Comparison of ENCODE assay signal across 8 mouse cellular contexts in genomic region chr2:60283751-60284466, GRCm38 (mm10). TPM values are rescaled to one million over a fixed set of nuclear protein-coding genes. Genes with fewer than 3 reads are reported as not detected.
A peak's percentile ranks its signal among the peaks of the same experiment; 100 is the strongest.
DNase-seq lines count a peak whose midpoint lies in the region; ATAC-seq and TF ChIP-seq lines count a peak whose summit lies in the region.

No protein-coding gene starts in this region.

- peaks cover 0 to 15% of the 10 kb centered on the region in 2 experiments; a peak in 2 of 4 replicates for H3K36me3 ChIP-seq in MEL (ENCODE audit: control insufficient read depth in 1 of 2, insufficient read depth in 2 of 2, low read length in 2 of 2)
- no peaks in the 10 kb centered on the region for H3K36me3 ChIP-seq in hindbrain, embryonic 11.5 days (ENCODE audit: control insufficient read depth, insufficient read depth, low read length)
- H3K36me3 ChIP-seq in lung, embryonic 14.5 days (ENCODE audit: insufficient read depth), result no peaks in the 10 kb centered on the region
- no peaks in the 10 kb centered on the region for H3K36me3 ChIP-seq in neural tube, embryonic 15.5 days

- H3K79me2 ChIP-seq in MEL (ENCODE audit: control insufficient read depth, insufficient read depth, low read length, poor library complexity), result no peaks in the 10 kb centered on the region

- peak; percentile 86 for ATAC-seq in hindbrain, embryonic 11.5 days (ENCODE audit: low FRiP score)
- ATAC-seq in lung, embryonic 14.5 days (ENCODE audit: insufficient read depth), result peak; percentile 97
- ATAC-seq in neural tube, embryonic 15.5 days (ENCODE audit: low FRiP score), result peak; percentile 87

- peak overlapping the region; percentile 55 to 57 for H3K4me3 ChIP-seq in MEL (ENCODE audit: control insufficient read depth in 1 of 2, insufficient read depth in 1 of 2, low read depth in 2 of 2, low read length in 2 of 2)
- H3K4me3 ChIP-seq in hindbrain, embryonic 11.5 days (ENCODE audit: low read depth, low read length), result peak overlapping the region; percentile 36
- peak overlapping the region; percentile 49 for H3K4me3 ChIP-seq in lung, embryonic 14.5 days (ENCODE audit: low read depth, low read length)
- H3K4me3 ChIP-seq in neural tube, embryonic 15.5 days (replicated peaks), result peak overlapping the region; percentile 46

- no peak for TF ChIP-seq RAD21 in MEL (IDR thresholded peaks at IDR 0.05; ENCODE audit: low read depth, low read length)

- H3K9me3 ChIP-seq in MEL (replicated peaks; ENCODE audit: insufficient read depth, low read length), result no peaks in the 10 kb centered on the region
- H3K9me3 ChIP-seq in hindbrain, embryonic 11.5 days (ENCODE audit: control insufficient read depth, low read length), result no peaks in the 10 kb centered on the region
- no peaks in the 10 kb centered on the region for H3K9me3 ChIP-seq in lung, embryonic 14.5 days (ENCODE audit: low read depth, low read length)
- H3K9me3 ChIP-seq in neural tube, embryonic 15.5 days (replicated peaks), result no peaks in the 10 kb centered on the region

- H3K4me1 ChIP-seq in MEL (ENCODE audit: control insufficient read depth in 1 of 2, insufficient read depth in 2 of 2, low read length in 2 of 2), result peaks cover 0 to 23% of the 10 kb centered on the region in 2 experiments; a peak in 2 of 4 replicates
- no peaks in the 10 kb centered on the region for H3K4me1 ChIP-seq in hindbrain, embryonic 11.5 days (replicated peaks; ENCODE audit: control insufficient read depth, insufficient read depth, low read length)
- 0 out of 2 replicates have a peak, but pooled peaks cover 5% of the 10 kb centered on the region for H3K4me1 ChIP-seq in lung, embryonic 14.5 days (ENCODE audit: insufficient read depth)
- peaks cover 15% of the 10 kb centered on the region for H3K4me1 ChIP-seq in neural tube, embryonic 15.5 days

- no peak for TF ChIP-seq CTCF in MEL (IDR thresholded peaks at IDR 0.05 in 2 of 3, conservative IDR thresholded peaks at IDR 0.05 in 1 of 3; ENCODE audit: control insufficient read depth in 1 of 3, insufficient read depth in 1 of 3, low read depth in 2 of 3, low read length in 3 of 3, poor library complexity in 1 of 3, severe bottlenecking in 1 of 3)
- no peak for TF ChIP-seq CTCF in lung, embryonic 14.5 days (IDR thresholded peaks at IDR 0.05; ENCODE audit: low read depth)

- TF ChIP-seq EP300 in MEL (IDR thresholded peaks at IDR 0.05; ENCODE audit: low read depth in 1 of 2, low read length in 2 of 2), result no peak

- 3% methylated on average over 42 of the region's 42 CpGs for WGBS in hindbrain, embryonic 11.5 days
- WGBS in lung, embryonic 14.5 days, result under 1% methylated on average over 42 of the region's 42 CpGs
- 1% methylated on average over 42 of the region's 42 CpGs for WGBS in neural tube, embryonic 15.5 days

- TF ChIP-seq POLR2A in MEL (IDR thresholded peaks at IDR 0.05; ENCODE audit: control insufficient read depth in 1 of 2, insufficient read depth in 1 of 2, low read depth in 1 of 2, low read length in 2 of 2, poor library complexity in 1 of 2), result no peak

- peak overlapping the region; percentile 56 for H3K9ac ChIP-seq in MEL (ENCODE audit: control insufficient read depth, low read depth, low read length, poor library complexity, severe bottlenecking)
- peak overlapping the region; percentile 49 for H3K9ac ChIP-seq in hindbrain, embryonic 11.5 days (ENCODE audit: low read depth, low read length)
- peak overlapping the region; percentile 62 for H3K9ac ChIP-seq in lung, embryonic 14.5 days
- H3K9ac ChIP-seq in neural tube, embryonic 15.5 days (replicated peaks), result peak overlapping the region; percentile 46

- H3K4me2 ChIP-seq in hindbrain, embryonic 11.5 days (replicated peaks; ENCODE audit: low read depth, low read length), result peak overlapping the region; percentile 84
- H3K4me2 ChIP-seq in lung, embryonic 14.5 days, result peak overlapping the region; percentile 96
- peak overlapping the region; percentile 96 for H3K4me2 ChIP-seq in neural tube, embryonic 15.5 days

- DNase-seq in MEL (ENCODE audit: low read depth, low spot score), result peak; percentile 58
- peak; percentile 12 for DNase-seq in cerebellum, adult 9-11 months
- DNase-seq in frontal cortex, postnatal 14 days (ENCODE audit: low spot score in 2 of 2), result peak; percentile 33 to 55
- DNase-seq in hindbrain, embryonic 11.5 days (ENCODE audit: low spot score), result peak; percentile 60
- DNase-seq in layer of hippocampus, adult 9-11 months, result peak; percentile 62
- DNase-seq in lung, embryonic 14.5 days, result peak; percentile 82
- DNase-seq in testis, postnatal 14 days (ENCODE audit: low spot score), result peak; percentile 85

- H3K27ac ChIP-seq in MEL (ENCODE audit: control insufficient read depth, low read depth, low read length), result no peak overlapping the region
- no peak overlapping the region for H3K27ac ChIP-seq in hindbrain, embryonic 11.5 days (ENCODE audit: low read depth, low read length)
- H3K27ac ChIP-seq in lung, embryonic 14.5 days (ENCODE audit: low read depth), result peak overlapping the region; percentile 50; the same call in 1 of the 2 replicates
- no peak overlapping the region for H3K27ac ChIP-seq in neural tube, embryonic 15.5 days (replicated peaks)

- H3K27me3 ChIP-seq in MEL (ENCODE audit: control insufficient read depth in 1 of 2, insufficient read depth in 2 of 2, low read length in 2 of 2), result no peaks in the 10 kb centered on the region; a peak in 1 of 4 replicates
- H3K27me3 ChIP-seq in hindbrain, embryonic 11.5 days (ENCODE audit: control insufficient read depth, insufficient read depth, low read length), result no peaks in the 10 kb centered on the region
- no peaks in the 10 kb centered on the region for H3K27me3 ChIP-seq in lung, embryonic 14.5 days (ENCODE audit: insufficient read depth, low read length)
- H3K27me3 ChIP-seq in neural tube, embryonic 15.5 days (replicated peaks), result peaks cover 9% of the 10 kb centered on the region

TF ChIP-seq in MEL, 35 proteins besides CTCF, POLR2A, EP300 and RAD21:
- TF ChIP-seq GATA1 (IDR thresholded peaks at IDR 0.05; ENCODE audit: low read depth, low read length) (no peak), MXI1 (IDR thresholded peaks at IDR 0.05; ENCODE audit: low read depth, low read length) (peak; percentile 16; the same call in 1 of the 2 replicates)

RNA-seq across cellular contexts. Expression of gene Cd302, which starts 0.4 kb away (rescaled TPM):
- total RNA-seq in MEL (2012; rRNA removed), result 0.92 and 1.0 TPM in 2 replicates
- 1 to 10 TPM in 1 of 2 experiments, not detected in 1; 1.7 TPM for polyA plus RNA-seq in MEL (2012; ENCODE audit: insufficient read depth in 1 of 2, insufficient read length in 2 of 2, low read depth in 1 of 2, low replicate concordance in 2 of 2, missing spikeins in 1 of 2)
- 20.0 and 21.2 TPM in 2 replicates for polyA plus RNA-seq in hindbrain, embryonic 11.5 days (2014; fragmentation: Nextera tagmentation; extraction: Ambion mirVana)
- 43.2 and 47.7 TPM in 2 replicates for polyA plus RNA-seq in lung, embryonic 14.5 days (2014; fragmentation: Nextera tagmentation; extraction: Ambion mirVana)
- 17.4 and 18.5 TPM in 2 replicates for polyA plus RNA-seq in neural tube, embryonic 15.5 days (2015; fragmentation: Nextera tagmentation; extraction: Ambion mirVana)

Comparison
In these comparisons a context has a peak if more than half of its experiments do, and no peak if none do; other contexts are left out.
1. DNase-seq: peak in every context shown above with its lines; median percentile 85 in testis, postnatal 14 days; 82 in lung, embryonic 14.5 days; 62 in layer of hippocampus, adult 9-11 months; 60 in hindbrain, embryonic 11.5 days; 58 in MEL; 44 in frontal cortex, postnatal 14 days; 12 in cerebellum, adult 9-11 months.